Mouse (Mus musculus): ENCODE data around the gene Tmem121.
A peak's percentile ranks its signal among the peaks of the same experiment; 100 is the strongest.

The Tmem121 gene

DNA sequence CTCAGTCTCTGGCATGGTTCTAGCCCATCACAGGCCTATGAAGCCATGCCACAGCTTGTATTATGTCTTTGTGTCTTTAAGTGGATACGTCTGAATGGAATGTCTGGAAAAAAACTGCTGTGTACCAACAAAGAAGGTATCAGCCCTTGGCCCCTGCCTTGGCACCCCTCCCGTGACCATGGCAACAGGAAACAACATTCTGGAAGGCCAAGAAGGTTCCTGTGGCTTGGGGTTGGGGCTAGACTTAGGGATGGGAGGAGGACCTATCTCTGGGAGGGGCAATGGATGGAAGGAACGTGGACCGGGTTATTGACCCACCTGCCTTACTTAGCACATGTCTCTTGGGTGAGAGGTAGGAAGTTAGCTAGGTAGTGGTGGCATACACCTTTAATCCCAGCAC lies 36.4 kb upstream of the Tmem121 start:
- DNase-seq (ENCODE audit: low spot score) = peak; percentile 61

DNA sequence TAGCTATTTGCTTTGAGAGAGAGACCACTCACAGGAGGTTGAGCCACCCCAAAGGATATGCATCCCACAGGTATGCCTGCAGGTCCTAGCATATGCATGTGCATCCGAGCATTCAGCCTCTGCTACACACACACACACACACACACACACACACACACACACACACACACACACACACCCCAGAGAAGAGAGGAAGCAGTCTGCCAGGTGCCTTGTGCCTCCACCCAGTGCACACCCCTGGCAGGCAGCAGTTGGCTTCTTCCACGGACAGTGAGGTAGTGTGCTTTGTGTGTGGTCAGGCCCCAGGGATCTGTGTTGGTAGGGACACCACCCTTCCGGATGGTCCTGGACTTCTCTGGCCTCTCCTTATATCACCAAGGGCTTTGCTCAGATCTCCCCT lies 35.8 kb upstream of the Tmem121 start:
- no peak for DNase-seq (ENCODE audit: low spot score)

DNA sequence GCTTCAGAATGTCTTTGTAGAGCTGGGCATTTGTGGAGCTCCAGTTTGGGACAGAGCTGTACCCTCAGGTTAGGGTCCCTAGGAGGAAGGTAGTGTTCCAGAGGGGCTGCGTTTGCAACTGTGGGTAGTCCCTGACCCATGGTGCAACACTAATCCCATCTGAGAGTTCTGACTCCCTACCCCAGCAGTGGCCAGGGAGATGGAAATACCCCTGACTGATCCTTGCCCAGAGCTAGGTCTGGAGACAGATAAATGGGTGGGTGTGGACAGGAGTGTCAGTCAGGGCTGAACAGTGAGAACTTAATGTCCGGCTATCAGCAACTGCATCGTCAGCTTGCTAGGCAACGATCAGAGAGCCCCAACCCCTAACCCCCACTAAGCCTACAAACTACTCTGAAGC lies 35.1 kb upstream of the Tmem121 start:
- no peak for DNase-seq (ENCODE audit: low spot score)

DNA sequence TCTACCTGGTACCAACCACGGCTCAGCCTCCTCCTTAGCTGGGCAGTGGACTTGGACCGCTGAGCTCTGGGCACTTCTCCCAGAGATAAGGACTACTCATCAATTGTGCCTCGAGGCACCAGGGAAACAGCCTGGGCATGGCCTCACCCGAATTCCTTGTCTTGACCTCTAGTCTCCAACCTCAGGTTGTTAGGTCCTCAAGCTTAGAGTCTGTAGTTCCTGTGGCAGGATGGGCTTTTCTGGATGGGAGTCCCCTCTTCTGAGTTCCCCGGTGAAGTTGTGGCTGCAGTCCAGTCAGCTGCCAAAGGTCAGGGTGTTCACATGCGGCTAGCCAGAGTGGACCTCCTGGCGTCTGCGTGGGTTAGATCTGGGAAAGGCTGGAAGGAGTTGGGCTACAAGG lies 34.7 kb upstream of the Tmem121 start:
- DNase-seq (ENCODE audit: low spot score) = no peak

DNA sequence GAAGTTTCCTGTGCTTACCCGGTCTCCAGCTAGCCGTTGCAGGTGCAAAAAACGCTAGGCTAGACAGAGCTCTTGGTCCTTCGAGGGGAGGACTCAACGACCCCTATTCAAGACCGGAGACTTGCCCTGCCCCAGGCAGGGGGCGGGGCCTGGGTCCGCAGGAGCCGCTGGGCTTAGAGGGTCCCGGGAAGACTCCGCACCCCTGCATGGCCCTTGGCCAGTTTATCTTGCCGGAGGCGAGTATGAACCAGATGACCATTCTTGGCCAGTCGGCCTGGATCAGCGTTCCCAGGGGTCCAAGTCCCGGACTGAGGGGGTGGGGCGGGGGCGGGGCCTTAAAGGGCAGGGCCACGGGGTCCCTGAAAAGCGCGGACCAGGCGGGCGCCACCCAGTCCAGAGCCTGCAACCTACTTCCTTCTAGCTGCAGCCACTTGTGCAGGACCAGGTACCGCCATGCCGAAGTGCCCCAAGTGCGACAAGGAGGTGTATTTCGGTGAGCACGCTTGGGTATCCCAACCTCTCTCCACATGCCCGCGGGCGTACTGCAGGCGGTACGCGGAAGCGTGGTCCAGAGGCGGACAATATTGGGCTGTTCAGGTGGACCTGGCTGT lies 34.0 kb upstream of the Tmem121 start:
- peak; percentile 68 for DNase-seq (ENCODE audit: low spot score)

DNA sequence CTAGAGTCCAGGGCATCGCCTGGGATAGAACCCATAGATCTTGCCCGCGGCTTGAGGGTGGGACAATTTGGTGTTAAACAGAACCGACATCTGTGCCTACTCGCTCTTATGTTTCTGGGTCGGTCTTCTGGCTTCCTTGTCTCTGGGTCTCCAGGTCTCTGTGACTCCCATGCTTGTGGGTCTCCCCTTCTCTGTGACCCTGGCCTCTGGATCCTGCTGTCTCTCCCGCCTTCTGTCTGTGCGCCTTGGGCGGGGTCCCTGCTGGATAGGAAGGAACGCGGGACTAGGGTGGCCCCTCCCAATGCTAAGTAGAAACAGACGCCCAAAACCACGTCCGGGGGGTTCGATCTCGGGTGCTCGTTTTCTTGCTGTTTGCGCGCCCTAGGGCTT lies 33.5 kb upstream of the Tmem121 start:
- peak; percentile 53 for DNase-seq (ENCODE audit: low spot score)

DNA sequence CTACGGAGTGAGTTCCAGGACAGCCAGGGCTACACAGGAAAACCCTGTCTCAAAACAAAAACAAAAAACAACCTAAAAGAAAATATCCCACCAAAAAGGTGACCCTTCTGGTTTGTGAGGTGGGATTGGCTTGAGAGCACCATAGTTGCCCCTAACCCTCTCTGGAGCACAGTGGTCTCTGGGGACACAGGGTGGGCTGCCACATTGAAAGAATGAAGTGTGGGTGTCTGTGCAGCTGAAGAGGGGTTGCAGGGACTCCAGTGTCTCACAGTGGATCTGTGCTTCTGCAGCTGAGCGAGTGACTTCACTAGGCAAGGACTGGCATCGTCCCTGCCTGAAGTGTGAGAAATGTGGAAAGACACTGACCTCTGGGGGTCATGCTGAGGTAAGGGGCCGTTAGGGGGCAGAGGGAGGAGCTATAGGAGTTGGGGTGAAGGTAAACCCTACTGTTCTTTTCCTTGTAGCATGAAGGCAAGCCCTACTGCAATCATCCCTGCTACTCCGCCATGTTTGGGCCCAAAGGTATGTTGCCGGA lies 32.7 kb upstream of the Tmem121 start:
- DNase-seq (ENCODE audit: low spot score) = no peak

DNA sequence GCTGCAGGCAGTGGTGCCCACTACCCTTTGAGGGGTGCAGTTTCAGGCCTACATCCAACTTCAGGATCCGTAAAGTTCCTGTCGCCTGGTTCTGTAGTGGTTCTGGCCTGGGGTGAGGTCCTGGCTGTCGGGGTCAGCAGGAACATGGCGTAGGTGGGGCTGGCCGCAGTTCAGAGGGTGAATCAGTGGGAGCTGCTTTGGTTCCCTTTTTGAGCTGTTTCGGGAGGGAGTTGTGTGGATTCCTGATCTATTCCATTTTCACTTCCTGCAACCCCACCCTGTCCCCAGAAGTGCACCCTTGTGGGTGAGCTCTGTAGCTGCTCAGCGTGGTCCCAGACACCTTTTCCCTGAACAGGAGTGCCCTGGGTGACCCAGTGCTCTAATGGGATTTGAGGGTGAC lies 31.8 kb upstream of the Tmem121 start:
- DNase-seq (ENCODE audit: low spot score) = no peak

DNA sequence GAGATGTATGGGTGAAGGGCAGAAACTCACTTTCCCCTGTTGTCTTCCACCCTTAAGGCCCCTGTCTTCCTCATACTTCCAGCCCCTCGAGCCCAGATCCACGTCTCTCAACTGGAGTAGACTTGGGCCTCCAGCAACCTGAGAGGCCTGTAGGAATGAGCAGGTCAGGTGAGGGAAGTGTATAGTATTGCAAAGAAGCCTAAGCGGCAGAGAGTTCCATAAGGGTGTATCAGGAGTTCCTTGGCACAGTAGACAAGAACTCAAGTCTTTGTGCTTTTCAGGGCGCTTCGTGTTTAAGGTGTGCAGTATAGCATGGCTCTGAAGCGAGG lies 31.0 kb upstream of the Tmem121 start:
- DNase-seq (ENCODE audit: low spot score) = no peak

DNA sequence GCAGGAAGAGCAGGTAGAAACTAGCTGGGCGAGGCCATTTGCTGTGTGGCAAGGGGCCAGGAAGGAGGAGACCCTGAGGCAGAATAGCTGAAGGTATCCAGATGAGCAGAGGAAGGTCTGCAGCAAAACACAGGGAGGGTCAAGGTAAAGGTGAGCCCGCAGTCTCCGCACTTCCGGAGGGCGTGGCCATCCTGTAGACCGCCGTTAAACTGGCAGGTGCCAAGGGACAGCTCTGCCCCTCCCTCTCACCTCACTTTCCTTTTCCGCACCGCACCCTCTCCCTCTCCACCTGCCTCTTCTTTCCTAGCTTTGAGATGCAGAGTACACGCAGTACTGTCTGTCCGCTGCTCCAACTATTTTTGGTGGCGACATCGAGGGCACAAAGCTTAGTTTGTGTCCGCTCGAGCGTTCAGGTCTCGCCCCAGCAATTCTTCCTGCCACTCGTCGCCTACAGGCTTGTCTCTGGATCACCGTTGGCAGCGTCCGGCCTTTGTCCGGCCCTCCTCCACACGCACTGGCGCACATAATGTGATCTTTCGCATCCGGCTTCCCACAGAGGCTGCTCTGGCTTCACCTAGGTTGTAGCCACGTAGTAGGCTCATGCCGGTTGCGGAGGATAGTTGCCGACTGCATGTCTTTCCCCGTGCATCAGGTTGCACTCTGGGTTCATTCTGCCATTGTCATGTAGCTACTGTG lies 30.5 kb upstream of the Tmem121 start:
- peak; percentile 72 for DNase-seq (ENCODE audit: low spot score)

DNA sequence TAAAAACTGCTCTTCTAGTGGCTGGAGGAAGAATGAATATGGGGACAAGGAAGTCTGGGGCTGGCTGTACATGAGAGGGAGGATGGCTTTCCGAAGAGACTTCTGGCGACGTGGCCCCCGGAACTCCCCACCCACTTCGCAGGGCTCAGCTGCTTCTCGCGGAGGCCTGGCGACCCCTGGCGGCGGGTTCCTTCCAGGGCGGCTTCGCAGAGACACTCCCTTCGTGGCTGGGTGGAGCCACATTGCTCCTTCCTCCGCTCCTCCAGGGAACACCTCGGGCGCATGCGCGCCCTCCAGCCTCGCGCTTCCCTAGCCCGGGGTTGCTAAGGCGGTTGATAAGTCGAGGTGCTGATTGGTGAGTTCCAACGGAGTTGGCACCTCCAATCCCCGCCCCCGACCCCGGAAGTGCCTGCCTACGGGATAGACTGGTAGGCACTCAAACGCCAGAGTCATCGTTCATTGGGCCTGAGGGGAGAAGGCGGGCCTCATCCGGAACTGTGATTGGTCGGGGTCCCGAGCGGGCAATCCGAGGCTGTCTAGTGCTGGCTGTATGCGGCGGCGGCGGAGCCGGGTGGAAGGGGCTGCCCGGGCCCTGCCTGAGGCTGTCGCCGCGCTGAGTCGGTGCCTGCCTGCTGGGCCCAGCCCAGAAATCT lies 29.7 kb upstream of the Tmem121 start, which contains the start of gene Tedc1:
TSS of gene Tedc1 (plus strand) at position 535 of the 653 bp plus-strand sequence.
- DNase-seq (ENCODE audit: low spot score) = peak; percentile 100

DNA sequence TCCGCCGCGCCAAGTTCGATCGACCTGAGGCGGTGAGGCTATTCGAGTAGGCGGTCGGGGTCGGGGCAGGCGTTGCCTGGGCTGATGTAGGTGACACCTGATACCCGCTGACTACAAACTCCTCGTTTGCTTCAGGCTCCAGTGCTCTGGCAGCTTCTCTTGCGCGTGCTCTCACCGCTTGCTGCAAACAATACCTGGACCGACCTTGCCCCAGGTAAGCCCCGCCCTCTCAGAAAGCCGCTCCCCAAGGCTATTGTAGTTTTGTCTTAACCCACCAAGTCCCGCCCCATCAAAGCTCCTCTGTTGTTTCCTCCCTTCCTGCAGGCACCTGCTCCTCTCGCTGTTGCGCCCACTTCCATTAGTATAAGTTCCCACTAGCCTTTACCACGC lies 29.2 kb upstream of the Tmem121 start:
- no peak for DNase-seq (ENCODE audit: low spot score)

DNA sequence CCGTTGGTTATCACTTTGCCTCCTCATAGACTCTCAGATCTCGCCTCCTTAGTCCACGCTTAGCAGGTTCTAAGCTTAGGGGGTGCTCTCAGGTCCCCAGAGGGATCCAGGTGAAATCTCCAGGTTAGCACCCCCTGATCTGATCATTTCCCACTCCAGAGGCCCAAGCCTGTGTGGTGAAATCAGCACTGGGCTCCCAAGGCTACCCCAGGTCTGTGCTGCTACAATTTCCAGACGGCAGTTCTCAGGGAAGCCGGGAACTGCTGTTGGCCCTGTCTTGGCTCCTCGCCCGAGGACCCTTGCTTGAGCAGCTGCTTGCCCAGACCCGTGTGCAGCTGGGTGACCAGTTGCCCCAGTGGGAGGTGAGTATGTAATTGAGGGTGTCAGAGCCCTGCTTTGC lies 28.7 kb upstream of the Tmem121 start:
- no peak for DNase-seq (ENCODE audit: low spot score)

DNA sequence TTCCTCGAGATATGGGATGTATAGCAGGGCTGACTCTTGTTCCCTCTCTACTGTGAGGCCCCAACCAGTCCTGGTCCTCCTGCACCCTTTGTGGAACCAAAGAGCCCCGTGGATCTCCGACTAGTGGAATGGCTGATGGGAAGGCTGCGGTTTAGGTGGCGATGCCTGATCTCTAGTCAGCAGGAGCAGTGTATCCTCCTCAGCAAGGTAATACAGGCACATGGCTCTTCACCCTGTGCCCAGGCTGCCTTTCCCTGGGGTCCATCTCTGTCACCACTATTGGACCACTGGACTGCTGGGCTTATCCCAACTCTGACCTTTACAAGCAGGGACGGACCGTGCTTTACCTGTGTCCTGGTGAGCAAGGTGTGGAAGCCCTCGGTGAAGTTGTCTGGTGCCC lies 28.2 kb upstream of the Tmem121 start:
- no peak for DNase-seq (ENCODE audit: low spot score)

DNA sequence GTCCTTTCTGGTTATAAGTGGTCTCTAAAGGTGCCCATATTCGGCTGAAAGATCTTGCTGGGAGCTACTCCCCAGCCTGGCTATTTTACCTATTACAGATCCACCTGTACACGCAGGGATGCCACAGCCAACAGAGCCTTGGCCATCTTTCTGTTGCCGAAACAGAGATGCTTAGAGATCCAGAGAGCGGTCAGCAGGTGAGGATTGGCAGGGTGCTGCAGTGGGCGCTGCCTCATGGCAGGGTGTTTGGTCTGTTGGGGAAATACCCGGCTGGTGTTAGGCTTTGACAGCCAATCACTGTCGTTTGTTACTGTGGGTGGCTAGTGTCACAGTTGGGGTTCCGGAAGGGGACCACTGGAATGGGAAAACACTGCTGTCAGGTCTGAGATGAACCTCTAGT lies 27.8 kb upstream of the Tmem121 start:
- DNase-seq (ENCODE audit: low spot score) = no peak

DNA sequence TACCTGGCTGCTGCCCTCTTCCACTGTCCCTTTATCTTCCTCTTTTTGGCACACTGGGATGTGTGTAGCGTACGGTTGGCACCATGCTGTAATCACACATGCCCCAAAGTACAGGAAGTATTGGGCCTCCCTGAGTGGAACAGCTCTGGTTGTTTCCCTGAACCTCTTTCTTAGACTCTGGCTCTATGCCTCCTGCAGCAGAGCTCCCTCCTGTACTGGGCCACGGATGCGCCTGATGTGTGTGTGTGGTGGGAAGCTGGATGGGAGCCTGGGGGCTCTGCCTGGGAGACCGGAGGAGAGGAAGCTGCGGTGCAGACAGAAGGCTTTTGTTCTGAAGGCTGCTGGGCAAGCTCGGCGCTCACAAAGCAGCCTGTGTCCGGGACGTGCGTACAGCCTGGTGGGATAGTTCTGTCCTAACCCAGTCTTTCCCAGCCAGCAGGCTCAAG lies 22.1 kb upstream of the Tmem121 start:
- DNase-seq (ENCODE audit: low spot score) = no peak

DNA sequence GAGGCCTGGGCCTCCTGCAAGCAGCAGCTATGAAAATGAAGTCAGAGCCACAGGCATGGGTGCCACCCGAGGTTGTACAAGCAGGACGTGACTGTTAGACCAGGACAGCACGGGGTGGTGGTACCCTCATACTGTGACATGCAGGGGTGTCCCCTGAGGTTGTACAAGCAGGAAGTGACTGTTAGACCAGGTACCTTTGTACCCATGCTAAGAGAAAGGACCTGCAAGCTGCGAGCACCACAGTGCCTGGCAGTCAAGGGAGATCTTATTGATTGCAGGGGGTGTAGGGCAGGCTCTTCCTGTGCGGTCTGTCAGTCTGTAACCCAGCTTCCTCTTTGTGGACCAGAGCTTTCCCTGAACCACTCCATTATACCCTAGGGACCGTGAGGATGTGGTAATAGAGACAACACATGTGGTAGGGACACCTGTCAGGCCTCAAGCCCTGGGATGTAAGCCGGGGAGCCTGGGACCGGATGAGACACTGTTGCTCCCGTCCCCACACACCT lies 17.6 kb upstream of the Tmem121 start:
- DNase-seq (ENCODE audit: low spot score) = peak; percentile 35

DNA sequence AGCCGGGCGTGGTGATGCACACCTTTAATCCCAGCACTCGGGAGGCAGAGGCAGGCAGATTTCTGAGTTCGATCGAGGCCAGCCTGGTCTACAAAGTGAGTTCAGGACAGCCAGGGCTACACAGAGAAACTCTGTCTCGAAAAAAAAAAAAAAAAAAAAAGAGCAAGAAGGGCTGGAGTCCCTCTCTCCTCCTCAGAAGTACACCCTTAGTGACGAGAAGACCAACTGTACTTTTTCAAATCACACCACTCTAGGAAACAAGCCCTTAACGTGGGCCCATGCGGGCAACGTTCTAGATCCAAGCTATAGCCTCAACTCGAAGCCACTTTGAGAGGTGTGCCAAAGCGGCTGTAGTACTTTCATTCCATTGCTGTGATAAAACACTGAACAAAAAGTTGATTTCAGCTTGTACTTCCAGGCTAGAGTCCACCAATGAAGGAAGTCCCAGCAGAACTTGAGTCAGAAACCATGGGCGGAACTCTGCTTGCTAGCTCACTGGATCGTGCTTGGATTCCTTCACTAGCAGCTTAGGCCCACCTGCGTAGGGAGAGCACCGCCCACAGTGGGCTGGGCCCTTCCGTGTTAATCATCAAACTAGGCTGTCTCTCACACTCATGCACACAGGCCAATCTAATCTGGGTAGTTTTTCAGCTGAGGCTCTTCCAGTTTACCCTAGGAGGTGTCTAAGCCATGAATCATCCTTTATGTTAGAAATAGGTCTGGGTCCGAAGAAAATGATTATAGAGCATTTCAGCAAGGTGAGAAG lies 8.6 kb upstream of the Tmem121 start:
- no peak for DNase-seq (ENCODE audit: low spot score)

DNA sequence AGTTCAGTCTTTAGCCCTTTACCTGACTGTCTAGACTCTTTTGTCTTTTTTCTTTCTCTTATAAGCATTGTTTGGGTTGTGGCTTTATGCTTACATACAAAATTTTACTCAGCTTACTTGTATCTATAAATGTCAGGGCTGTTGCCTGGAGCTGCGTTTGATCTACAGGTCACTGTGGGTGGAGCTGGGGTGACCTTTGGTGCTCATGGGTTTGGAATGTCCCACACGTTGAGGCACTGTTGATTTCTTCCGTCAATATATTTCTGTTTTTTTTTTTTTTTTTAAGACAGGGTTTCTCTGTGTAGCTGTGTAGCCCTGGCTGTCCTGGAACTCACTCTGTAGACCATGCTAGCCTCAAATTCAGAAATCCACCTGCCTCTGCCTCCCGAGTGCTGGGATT lies 4.7 kb upstream of the Tmem121 start:
- DNase-seq (ENCODE audit: low spot score) = no peak

DNA sequence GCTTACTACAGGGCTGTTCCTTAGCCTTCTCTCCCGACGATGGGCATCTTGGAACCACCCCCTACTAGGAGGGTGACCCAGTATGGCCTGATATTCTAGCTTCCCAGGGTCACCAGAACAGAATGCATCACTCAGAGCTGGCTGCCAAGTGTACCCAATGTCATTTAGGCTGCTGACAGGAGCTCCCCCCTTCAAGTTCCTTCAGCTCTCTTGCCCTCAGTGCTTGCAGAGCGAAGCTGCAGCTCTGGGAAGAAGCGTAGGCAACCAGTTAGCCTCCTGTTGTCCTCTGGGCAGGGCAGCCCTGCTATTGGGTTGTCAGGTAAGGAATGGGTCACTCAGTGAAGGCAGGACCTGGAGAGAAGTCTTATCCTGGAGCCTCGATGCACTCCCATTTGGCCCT lies 785 bp upstream of the Tmem121 start:
- DNase-seq (ENCODE audit: low spot score) = no peak

DNA sequence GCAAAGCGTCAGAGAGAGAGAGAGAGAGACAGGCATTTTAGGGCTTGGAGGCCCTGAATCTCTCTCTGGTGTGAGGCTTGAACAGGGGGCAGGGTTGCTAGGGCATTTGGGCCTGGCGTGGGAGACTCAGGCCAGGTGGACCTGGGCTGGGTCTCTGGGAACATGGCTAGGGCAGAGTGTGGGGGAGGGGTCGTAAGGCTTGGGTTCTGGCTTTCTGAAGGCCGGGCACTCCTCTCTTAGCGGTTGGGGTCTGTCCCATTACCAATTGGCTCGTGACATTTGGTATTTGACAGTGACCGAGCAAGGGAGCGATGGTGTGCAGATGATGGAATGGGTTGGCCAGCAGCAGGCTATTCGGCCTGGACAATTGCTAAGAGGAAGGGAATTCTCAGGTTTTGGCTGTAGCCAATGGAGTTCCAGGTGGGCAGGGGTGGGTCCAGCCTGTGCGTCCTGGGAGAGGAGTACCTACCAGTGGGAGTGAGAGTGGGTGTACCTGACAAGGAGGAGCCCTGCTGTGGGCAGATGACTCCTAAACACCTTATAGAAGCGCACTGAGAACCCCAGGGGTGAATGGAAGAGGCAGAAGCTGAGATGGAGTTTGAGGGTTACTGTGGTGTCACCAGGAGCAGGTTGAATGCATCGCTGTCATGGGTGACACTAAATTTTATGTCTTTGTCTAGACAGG lies 738 bp downstream of the Tmem121 start:
- no peak for DNase-seq (ENCODE audit: low spot score)

DNA sequence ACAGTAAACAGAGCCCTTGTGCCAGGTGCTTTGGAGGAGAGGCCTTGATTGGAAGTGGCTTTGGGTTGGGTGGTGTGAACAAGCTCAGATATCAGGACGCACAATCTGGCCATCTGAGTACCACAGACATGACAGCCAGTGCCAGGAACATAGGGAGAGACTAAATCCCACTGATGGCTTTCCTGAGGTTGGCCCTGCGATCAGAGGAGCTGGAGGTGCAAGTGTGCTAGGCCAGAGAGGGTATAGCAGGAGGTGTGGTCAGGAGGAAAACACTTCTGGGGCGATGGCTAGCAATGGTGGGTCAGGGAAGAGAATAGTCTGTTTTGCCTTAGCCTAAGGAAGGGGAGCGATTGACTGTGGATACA lies 1.3 kb downstream of the Tmem121 start:
- no peak for DNase-seq (ENCODE audit: low spot score)
